Mouse (Mus musculus) heart, postnatal 0 days (tissue): ENCODE data around the gene Wnt7a. TPM values are rescaled to one million over a fixed set of nuclear protein-coding genes. Genes with fewer than 3 reads are reported as not detected.

Source experiments
- ATAC-seq: fragments of 200-750 bp; cut with Nextera tagmentation; 2 replicates; pipeline ENCODE4 v1.8.0; 2017; ENCODE audit warnings: low read depth, moderate number of reproducible peaks, moderate library complexity; ENCODE audit not compliant: insufficient read depth
- DNase-seq: peaks from one replicate; pipeline ENCODE4 v3.0.0-alpha.2; 2016; ENCODE audit warnings: low spot score
- H3K27ac ChIP-seq: fragments of 300-500 bp; sonication (generic); 2 replicates; pipeline ENCODE4 v1.5.1; 2014; ENCODE audit warnings: low read depth, mild to moderate bottlenecking
- H3K27me3 ChIP-seq: fragments of 300-500 bp; sonication (generic); 2 replicates; pipeline ENCODE4 v1.6.1; 2014; ENCODE audit warnings: low read length, mixed read lengths; ENCODE audit not compliant: control insufficient read depth, insufficient read depth
- H3K36me3 ChIP-seq: fragments of 300-500 bp; sonication (generic); replicated peaks from 2 replicates; pipeline ENCODE4 v1.6.1; 2014; ENCODE audit warnings: low read length, mixed read lengths; ENCODE audit not compliant: control insufficient read depth, insufficient read depth
- H3K4me1 ChIP-seq: fragments of 300-500 bp; sonication (generic); 2 replicates; pipeline ENCODE4 v1.6.1; 2014; ENCODE audit warnings: antibody characterized with exemption; ENCODE audit not compliant: control insufficient read depth, insufficient read depth
- H3K4me2 ChIP-seq: fragments of 300-500 bp; sonication (generic); 2 replicates; pipeline ENCODE4 v1.6.1; 2014; ENCODE audit warnings: low read depth, mild to moderate bottlenecking, low read length, moderate library complexity
- H3K4me3 ChIP-seq: fragments of 300-500 bp; sonication (generic); 2 replicates; pipeline ENCODE4 v1.5.1; 2014; ENCODE audit warnings: low read depth, low read length
- H3K9ac ChIP-seq: fragments of 300-500 bp; sonication (generic); replicated peaks from 2 replicates; pipeline ENCODE4 v1.6.1; 2014; ENCODE audit warnings: low read depth, low read length, mixed read lengths
- H3K9me3 ChIP-seq: fragments of 300-500 bp; sonication (generic); replicated peaks from 2 replicates; pipeline ENCODE4 v1.6.1; 2016; ENCODE audit warnings: low read length; ENCODE audit not compliant: control insufficient read depth
- CTCF ChIP-seq: IDR thresholded peaks from 2 replicates; pipeline ENCODE4 v1.5.1; 2016; ENCODE audit warnings: antibody characterized with exemption, control low read depth, low read depth
- EP300 ChIP-seq: IDR thresholded peaks from 2 replicates; pipeline ENCODE4 v1.6.1; 2016; ENCODE audit warnings: antibody characterized with exemption, low read depth
- WGBS: fragments of 180-500 bp; shearing (Covaris S2); extraction: QIAGEN DNeasy Blood & Tissue Kit; methylation state at CpG from one replicate; pipeline ENCODE4 v1.1.7; 2014; 5-methylcytosine and 5-hydroxymethylcytosine counted together
- polyA plus RNA-seq: library from polyadenylated mRNA; unstranded; fragments of >200 nt; fragmentation: Nextera tagmentation; extraction: Ambion mirVana; gene quantifications from 2 replicates; pipeline ENCODE4 v1.2.1, GENCODE M21; 2015
- total RNA-seq: library from RNA; depleted of rRNA; stranded (reverse); fragments of >200 nt; gene quantifications from 2 replicates; pipeline ENCODE4 v1.2.3, GENCODE M21; 2014; ENCODE audit warnings: low replicate concordance; rRNA removed

Wnt7a gene
- total RNA-seq, result not detected in 2 replicates
- polyA plus RNA-seq, result not detected in 2 replicates

DNA sequence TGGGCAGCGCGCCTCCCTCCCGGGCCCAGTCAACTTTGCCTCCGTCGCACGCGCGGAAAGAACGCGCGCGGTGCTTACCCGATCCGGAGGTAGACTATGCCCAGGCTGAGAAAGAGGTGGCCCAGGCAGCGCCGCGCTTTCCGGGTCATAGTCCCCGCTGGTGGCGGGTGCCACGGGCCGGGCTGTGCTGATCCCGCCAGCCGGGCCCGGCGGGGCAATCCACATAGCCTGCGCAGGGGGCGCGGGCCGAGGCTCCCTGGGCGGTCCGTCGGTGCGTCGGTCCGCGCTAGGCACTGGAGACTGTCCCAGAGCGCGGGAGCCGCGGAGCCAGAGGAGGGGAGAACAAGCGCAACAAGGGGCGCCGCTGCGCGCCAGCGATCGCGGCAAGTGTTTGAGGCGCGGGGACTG lies at the start of gene Wnt7a:
TSS of gene Wnt7a (minus strand) at position 403 of the 408 bp plus-strand sequence.
- no peak within 1 kb of the TSS for H3K9ac ChIP-seq
- H3K4me3 ChIP-seq, result peak within 1 kb of the TSS; percentile 53
- WGBS, result under 1% methylated on average over 47 of the region's 51 CpGs
- no peak within 1 kb of the TSS for H3K27ac ChIP-seq
- peak within 1 kb of the TSS; percentile 75 for H3K4me2 ChIP-seq
- ATAC-seq, result no peak
- no peak for TF ChIP-seq EP300
- no peak for TF ChIP-seq CTCF
- H3K36me3 ChIP-seq, result no peaks in the 10 kb centered on the region
- peaks cover 93% of the 10 kb centered on the region for H3K27me3 ChIP-seq
- H3K9me3 ChIP-seq, result no peaks in the 10 kb centered on the region
- no peak for DNase-seq
- H3K4me1 ChIP-seq, result peaks cover 5% of the 10 kb centered on the region; the same call in 1 of the 2 replicates

GRCm38 (mm10) chr6:91459471-91459870 lies 48.3 kb upstream of the Wnt7a start:
- TF ChIP-seq CTCF (no peak), EP300 (no peak)
- Histone ChIP-seq H3K4me2 (no peak overlapping the region), H3K4me3 (no peak overlapping the region), H3K27me3 (no peaks in the 10 kb centered on the region), H3K9ac (no peak overlapping the region), H3K9me3 (no peaks in the 10 kb centered on the region), H3K36me3 (peaks cover 17% of the 10 kb centered on the region), H3K4me1 (no peaks in the 10 kb centered on the region), H3K27ac (no peak overlapping the region)
- no peak for ATAC-seq
- 74% methylated on average over 1 of the region's 1 CpGs for WGBS
- DNase-seq, result no peak

DNA sequence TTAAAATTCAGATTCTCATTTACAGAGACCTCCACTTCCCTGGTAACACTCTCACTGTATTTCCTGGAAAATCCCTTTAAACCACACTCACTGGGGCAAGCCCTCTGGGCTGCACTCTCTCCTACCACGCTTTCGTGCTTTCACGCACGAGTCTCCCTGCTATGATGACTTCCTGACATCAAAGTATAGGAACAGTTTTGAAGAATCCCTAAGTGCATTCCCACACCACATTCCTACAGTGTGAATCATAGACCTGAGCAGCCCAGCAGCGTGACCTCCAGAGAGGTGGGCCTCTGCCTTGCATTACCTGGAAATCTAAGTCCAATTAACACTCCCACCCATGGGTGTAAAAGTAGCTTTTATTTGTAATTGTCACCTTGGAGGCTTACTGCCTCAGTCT lies 43.4 kb upstream of the Wnt7a start:
- TF ChIP-seq CTCF (no peak), EP300 (no peak)
- Histone ChIP-seq H3K27me3 (no peaks in the 10 kb centered on the region), H3K36me3 (no peaks in the 10 kb centered on the region), H3K4me2 (no peak overlapping the region), H3K9ac (no peak overlapping the region), H3K4me1 (no peaks in the 10 kb centered on the region), H3K27ac (no peak overlapping the region), H3K4me3 (no peak overlapping the region), H3K9me3 (no peaks in the 10 kb centered on the region)
- DNase-seq (no peak), ATAC-seq (no peak)
- 20% methylated on average over 5 of the region's 5 CpGs for WGBS

- Histone ChIP-seq H3K27me3 (0 out of 2 replicates have a peak, but pooled peaks cover 3% of the 10 kb centered on the region), H3K4me3 (no peak overlapping the region), H3K27ac (no peak overlapping the region), H3K9ac (no peak overlapping the region), H3K4me2 (no peak overlapping the region), H3K36me3 (no peaks in the 10 kb centered on the region), H3K9me3 (no peaks in the 10 kb centered on the region), H3K4me1 (no peaks in the 10 kb centered on the region)
- ATAC-seq, result no peak
- no peak for TF ChIP-seq EP300
- TF ChIP-seq CTCF, result no peak
- 33% methylated on average over 1 of the region's 1 CpGs for WGBS
- no peak for DNase-seq
Measured at GRCm38 (mm10) chr6:91452056-91452455, 40.9 kb upstream of the Wnt7a start.

- no peaks in the 10 kb centered on the region for H3K4me1 ChIP-seq
- no peaks in the 10 kb centered on the region for H3K9me3 ChIP-seq
- H3K9ac ChIP-seq, result no peak overlapping the region
- 36% methylated on average over 3 of the region's 3 CpGs for WGBS
- ATAC-seq (no peak), DNase-seq (no peak)
- no peaks in the 10 kb centered on the region for H3K36me3 ChIP-seq
- 0 out of 2 replicates have a peak, but pooled peaks cover 3% of the 10 kb centered on the region for H3K27me3 ChIP-seq
- H3K4me2 ChIP-seq, result no peak overlapping the region
- no peak overlapping the region for H3K4me3 ChIP-seq
- no peak overlapping the region for H3K27ac ChIP-seq
- TF ChIP-seq CTCF (no peak), EP300 (no peak)
Measured at GRCm38 (mm10) chr6:91449472-91450225, 38.5 kb upstream of the Wnt7a start.

GRCm38 (mm10) chr6:91445316-91445715 lies 34.2 kb upstream of the Wnt7a start:
- no peak overlapping the region for H3K27ac ChIP-seq
- H3K9me3 ChIP-seq, result no peaks in the 10 kb centered on the region
- WGBS, result 67% methylated on average over 3 of the region's 3 CpGs
- DNase-seq (no peak), ATAC-seq (no peak)
- H3K4me3 ChIP-seq, result no peak overlapping the region
- no peak for TF ChIP-seq CTCF
- no peak for TF ChIP-seq EP300
- H3K27me3 ChIP-seq, result 0 out of 2 replicates have a peak, but pooled peaks cover 3% of the 10 kb centered on the region
- H3K36me3 ChIP-seq, result no peaks in the 10 kb centered on the region
- no peak overlapping the region for H3K4me2 ChIP-seq
- H3K4me1 ChIP-seq, result peaks cover 7% of the 10 kb centered on the region
- H3K9ac ChIP-seq, result no peak overlapping the region
